In the genomic region with DNA sequence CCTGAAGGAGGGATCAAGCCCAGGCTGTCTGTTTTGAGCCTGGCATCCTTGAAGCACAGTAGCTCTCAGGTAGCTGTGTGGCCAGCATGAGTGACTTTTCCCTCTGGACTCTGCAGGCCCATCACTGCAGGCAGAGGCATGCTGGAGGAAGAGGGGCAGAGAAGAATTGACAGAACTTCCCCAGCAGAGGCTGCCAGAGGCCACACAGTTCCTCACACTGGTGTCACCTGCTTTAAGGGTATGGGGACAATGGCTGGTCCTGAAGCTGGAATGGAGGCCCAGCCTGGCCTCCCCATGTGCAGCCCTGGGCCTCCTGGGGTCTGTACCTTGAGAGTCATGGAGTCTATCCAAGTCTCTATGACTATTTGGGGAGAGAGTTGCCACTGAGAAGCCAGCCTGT, we compare ENCODE assay signal across 26 mouse cellular contexts.
DNase-seq lines count a peak whose midpoint lies in the region; ATAC-seq and TF ChIP-seq lines count a peak whose summit lies in the region.
"Had no signal": no experiment of that assay in that cellular context is flagged by ENCODE, and none has a peak within 500 bp of the region (broad histone marks: within the 10 kb centered on the region; RNA-seq: fewer than 3 reads in every experiment).

No protein-coding gene starts in this region.

- H3K27ac ChIP-seq in hindbrain, postnatal 0 days, result no peak overlapping the region
- H3K27ac ChIP-seq in hindbrain, embryonic 14.5 days, result no peak overlapping the region
- H3K27ac ChIP-seq in lung, postnatal 0 days (ENCODE audit: low read length), result no peak overlapping the region
- H3K27ac ChIP-seq in forebrain, embryonic 14.5 days (ENCODE audit: low read depth, low read length), result no peak overlapping the region
- H3K27ac ChIP-seq: gastrocnemius, adult 2 months; heart, adult 2 months; liver, embryonic 15.5 days; midbrain, embryonic 12.5 days; neural tube, embryonic 15.5 days had no signal

- no peaks in the 10 kb centered on the region for H3K4me1 ChIP-seq in hindbrain, postnatal 0 days (ENCODE audit: insufficient read depth, low read length)
- no peaks in the 10 kb centered on the region for H3K4me1 ChIP-seq in hindbrain, embryonic 14.5 days (replicated peaks; ENCODE audit: control insufficient read depth, insufficient read depth, low read length)
- no peaks in the 10 kb centered on the region for H3K4me1 ChIP-seq in lung, postnatal 0 days (ENCODE audit: insufficient read depth, low read depth, low read length)
- H3K4me1 ChIP-seq in forebrain, embryonic 14.5 days (ENCODE audit: control insufficient read depth, insufficient read depth, low read length), result no peaks in the 10 kb centered on the region
- H3K4me1 ChIP-seq: liver, embryonic 15.5 days; midbrain, embryonic 12.5 days; neural tube, embryonic 15.5 days had no signal

- TF ChIP-seq CTCF in hindbrain, postnatal 0 days (IDR thresholded peaks at IDR 0.05; ENCODE audit: low read depth), result 0 out of 2 replicates have a peak, but pooled peaks have one; percentile 24
- TF ChIP-seq CTCF in lung, postnatal 0 days (IDR thresholded peaks at IDR 0.05), result peak; percentile 5; the same call in 1 of the 2 replicates

- H3K4me3 ChIP-seq in hindbrain, postnatal 0 days (ENCODE audit: low read length), result no peak overlapping the region
- H3K4me3 ChIP-seq in hindbrain, embryonic 14.5 days (replicated peaks; ENCODE audit: low read length), result no peak overlapping the region
- H3K4me3 ChIP-seq in lung, postnatal 0 days (ENCODE audit: low read depth, low read length), result no peak overlapping the region
- H3K4me3 ChIP-seq in forebrain, embryonic 14.5 days (ENCODE audit: low read depth, low read length), result no peak overlapping the region
- H3K4me3 ChIP-seq: erythroblast, embryonic 14.5 days; gastrocnemius, adult 2 months; heart, adult 2 months; liver, embryonic 15.5 days; midbrain, embryonic 12.5 days; myocyte; neural tube, embryonic 15.5 days had no signal

- ATAC-seq in hindbrain, postnatal 0 days, result no peak
- ATAC-seq in hindbrain, embryonic 14.5 days (ENCODE audit: low FRiP score), result no peak
- no peak for ATAC-seq in lung, postnatal 0 days
- peak; percentile 36; the same call in 1 of the 2 replicates for ATAC-seq in granulocyte monocyte progenitor cell, adult 5-6 weeks (replicated peaks; ENCODE audit: poor library complexity, severe bottlenecking)
- no peak for ATAC-seq in forebrain, embryonic 14.5 days
- ATAC-seq: forebrain, postnatal 0 days; hindbrain, embryonic 16.5 days had no signal

- H3K4me2 ChIP-seq in hindbrain, postnatal 0 days (ENCODE audit: low read depth, low read length), result no peak overlapping the region
- H3K4me2 ChIP-seq in hindbrain, embryonic 14.5 days (replicated peaks), result no peak overlapping the region
- no peak overlapping the region for H3K4me2 ChIP-seq in lung, postnatal 0 days (replicated peaks; ENCODE audit: low read depth, low read length)
- H3K4me2 ChIP-seq in forebrain, embryonic 14.5 days (ENCODE audit: low read length), result no peak overlapping the region
- H3K4me2 ChIP-seq: liver, embryonic 15.5 days; midbrain, embryonic 12.5 days; neural tube, embryonic 15.5 days had no signal

- TF ChIP-seq EP300 in lung, postnatal 0 days (IDR thresholded peaks at IDR 0.05), result no peak

- no peak overlapping the region for H3K9ac ChIP-seq in hindbrain, postnatal 0 days (replicated peaks; ENCODE audit: low read length)
- no peak overlapping the region for H3K9ac ChIP-seq in hindbrain, embryonic 14.5 days
- H3K9ac ChIP-seq in lung, postnatal 0 days (replicated peaks; ENCODE audit: low read depth), result no peak overlapping the region
- H3K9ac ChIP-seq in forebrain, embryonic 14.5 days (ENCODE audit: low read length), result no peak overlapping the region
- H3K9ac ChIP-seq: forebrain, postnatal 0 days; liver, embryonic 15.5 days; midbrain, embryonic 12.5 days; neural tube, embryonic 15.5 days had no signal

- H3K27me3 ChIP-seq in hindbrain, postnatal 0 days (ENCODE audit: insufficient read depth, low read length), result no peaks in the 10 kb centered on the region
- H3K27me3 ChIP-seq in hindbrain, embryonic 14.5 days (ENCODE audit: control insufficient read depth, insufficient read depth, low read length), result no peaks in the 10 kb centered on the region
- no peaks in the 10 kb centered on the region for H3K27me3 ChIP-seq in lung, postnatal 0 days (replicated peaks; ENCODE audit: insufficient read depth, low read length)
- no peaks in the 10 kb centered on the region for H3K27me3 ChIP-seq in forebrain, embryonic 14.5 days (replicated peaks; ENCODE audit: control insufficient read depth, insufficient read depth, low read length)
- H3K27me3 ChIP-seq: liver, embryonic 15.5 days; midbrain, embryonic 12.5 days; neural tube, embryonic 15.5 days had no signal

- no peak for DNase-seq in hindbrain, postnatal 0 days (ENCODE audit: low spot score)
- DNase-seq in hindbrain, embryonic 14.5 days (ENCODE audit: low spot score), result no peak
- no peak for DNase-seq in lung, postnatal 0 days (ENCODE audit: low spot score)
- DNase-seq in lung, postnatal 10 days, result no peak
- peak; percentile 22 to 63 for DNase-seq in spleen, postnatal 4 days (ENCODE audit: low spot score in 2 of 2)
- no peak for DNase-seq in c-Kit-positive CD71-positive TER-119-positive erythroid progenitor cells, embryonic 14.5 days (ENCODE audit: low spot score)
- DNase-seq in forebrain, embryonic 14.5 days (ENCODE audit: low spot score), result no peak
- DNase-seq: cerebellum, adult 11-12 months; cerebellum, postnatal 36 days; forebrain, postnatal 0 days; gastrocnemius, adult 2 months; heart, adult 2 months; heart, postnatal 10 days; kidney, adult 2 months; lung, postnatal 4 days; retina, postnatal 1 day; right cerebral cortex, postnatal 4 days; thymus, postnatal 14 days had no signal

- H3K36me3 ChIP-seq in hindbrain, postnatal 0 days (ENCODE audit: insufficient read depth, low read length), result no peaks in the 10 kb centered on the region
- H3K36me3 ChIP-seq in hindbrain, embryonic 14.5 days (replicated peaks; ENCODE audit: control insufficient read depth, insufficient read depth), result no peaks in the 10 kb centered on the region
- H3K36me3 ChIP-seq in lung, postnatal 0 days (ENCODE audit: insufficient read depth, low read length), result no peaks in the 10 kb centered on the region
- H3K36me3 ChIP-seq in forebrain, embryonic 14.5 days (ENCODE audit: control insufficient read depth, insufficient read depth, low read length), result no peaks in the 10 kb centered on the region
- H3K36me3 ChIP-seq: G1E; liver, embryonic 15.5 days; midbrain, embryonic 12.5 days; neural tube, embryonic 15.5 days had no signal

- H3K9me3 ChIP-seq in hindbrain, postnatal 0 days (ENCODE audit: low read length), result no peaks in the 10 kb centered on the region
- no peaks in the 10 kb centered on the region for H3K9me3 ChIP-seq in hindbrain, embryonic 14.5 days (ENCODE audit: control insufficient read depth, low read length)
- H3K9me3 ChIP-seq in lung, postnatal 0 days (ENCODE audit: low read length), result no peaks in the 10 kb centered on the region
- no peaks in the 10 kb centered on the region for H3K9me3 ChIP-seq in forebrain, embryonic 14.5 days (replicated peaks; ENCODE audit: control insufficient read depth, low read length)
- H3K9me3 ChIP-seq: G1E; liver, embryonic 15.5 days; midbrain, embryonic 12.5 days; neural tube, embryonic 15.5 days had no signal

Comparison
In these comparisons a context has a peak if more than half of its experiments do, and no peak if none do; other contexts are left out.
1. DNase-seq: peak in spleen, postnatal 4 days (2 of 2); none in hindbrain, postnatal 0 days (single experiment), hindbrain, embryonic 14.5 days (single experiment), lung, postnatal 0 days (single experiment), lung, postnatal 10 days (single experiment), c-Kit-positive CD71-positive TER-119-positive erythroid progenitor cells, embryonic 14.5 days (single experiment) and forebrain, embryonic 14.5 days (single experiment).